In the genomic region with DNA sequence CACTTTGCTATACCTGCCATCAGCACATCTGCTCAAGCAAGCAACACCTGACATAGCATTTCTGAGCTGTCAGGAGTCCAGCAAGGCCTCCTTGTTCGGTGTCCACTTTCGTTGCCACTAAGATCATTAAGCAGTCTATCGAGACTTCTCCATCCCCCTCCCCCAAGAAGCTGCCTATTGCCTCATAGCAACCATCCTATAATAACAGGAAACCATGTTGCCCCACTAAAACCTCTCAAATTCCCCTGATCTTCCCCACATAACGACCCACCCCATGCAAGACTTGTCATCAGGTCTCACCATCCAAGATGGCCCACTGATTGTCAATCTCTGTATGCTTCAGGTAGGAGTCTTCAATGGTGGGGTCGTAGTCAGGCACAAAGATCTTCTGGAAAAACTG, we compare ENCODE assay signal across 27 mouse cellular contexts. TPM values are rescaled to one million over a fixed set of nuclear protein-coding genes. Genes with fewer than 3 reads are reported as not detected.
DNase-seq lines count a peak whose midpoint lies in the region; ATAC-seq and TF ChIP-seq lines count a peak whose summit lies in the region.
"Had no signal": no experiment of that assay in that cellular context is flagged by ENCODE, and none has a peak within 500 bp of the region (broad histone marks: within the 10 kb centered on the region; RNA-seq: fewer than 3 reads in every experiment).

No protein-coding gene starts in this region.

- no peaks in the 10 kb centered on the region for H3K9me3 ChIP-seq in liver, embryonic 12.5 days (replicated peaks)
- H3K9me3 ChIP-seq: G1E had no signal

- no peaks in the 10 kb centered on the region for H3K36me3 ChIP-seq in liver, embryonic 12.5 days
- H3K36me3 ChIP-seq: G1E had no signal

- WGBS in liver, embryonic 12.5 days (ENCODE audit: insufficient replicate concordance), result 67% methylated on average over 5 of the region's 5 CpGs

- no peaks in the 10 kb centered on the region; the same call in 1 of the 2 replicates for H3K4me1 ChIP-seq in liver, embryonic 12.5 days

- H3K9ac ChIP-seq in liver, embryonic 12.5 days, result no peak overlapping the region

- no peak for TF ChIP-seq CTCF in layer of hippocampus, adult 2 months (conservative IDR thresholded peaks at IDR 0.05)

- DNase-seq in layer of hippocampus, adult 2 months (ENCODE audit: low spot score in 2 of 2), result no peak
- no peak for DNase-seq in layer of hippocampus, adult 9-10 months (ENCODE audit: low spot score)
- no peak for DNase-seq in yolk sac, embryonic 10.5 days (ENCODE audit: low spot score)
- DNase-seq: adrenal gland, adult 2 months; adrenal gland, adult 8-10 months; adrenal gland, postnatal 10 days; adrenal gland, postnatal 14 days; adrenal gland, postnatal 25 days; adrenal gland, postnatal 36 days; B cell, adult 2 months; cerebellum, adult 11 months; cerebellum, adult 11-12 months had no signal

- no peak overlapping the region for H3K4me2 ChIP-seq in liver, embryonic 12.5 days

- H3K4me3 ChIP-seq in layer of hippocampus, adult 2 months, result no peak overlapping the region
- H3K4me3 ChIP-seq in liver, embryonic 12.5 days, result no peak overlapping the region

- ATAC-seq in common myeloid progenitor, adult 5-6 weeks (replicated peaks; ENCODE audit: low read depth, poor library complexity, severe bottlenecking), result 0 out of 2 replicates have a peak, but pooled peaks have one; percentile 20
- ATAC-seq in granulocyte monocyte progenitor cell, adult 5-6 weeks (replicated peaks; ENCODE audit: poor library complexity, severe bottlenecking), result peak; percentile 76
- ATAC-seq in megakaryocyte progenitor cell, adult 5-6 weeks (replicated peaks; ENCODE audit: poor library complexity), result peak; percentile 61
- ATAC-seq in frontal cortex, adult (ENCODE audit: low TSS enrichment), result no peak
- no peak for ATAC-seq in liver, embryonic 12.5 days
- ATAC-seq: activated CD4-positive, CD25-positive, alpha-beta regulatory T cell, adult 4 months; CD4-positive, CD25-positive, alpha-beta regulatory T cell, adult 4 months; Patski had no signal

- H3K27ac ChIP-seq in layer of hippocampus, adult 2 months, result peak overlapping the region; percentile 25; the same call in 1 of the 2 replicates
- no peak overlapping the region for H3K27ac ChIP-seq in liver, embryonic 12.5 days

- H3K27me3 ChIP-seq in liver, embryonic 12.5 days (replicated peaks), result no peaks in the 10 kb centered on the region
- H3K27me3 ChIP-seq: CH12.LX, Patski had no signal

RNA-seq across cellular contexts. Expression of gene Mras, which starts 26.1 kb away (rescaled TPM):
- total RNA-seq in layer of hippocampus, adult 2 months (2021), result 100 to 1,000 TPM; 138 to 141 TPM
- 0.82 TPM in 1 of 2 replicates, not detected in the other for total RNA-seq in common myeloid progenitor, adult 5-6 weeks (2017)
- total RNA-seq in granulocyte monocyte progenitor cell, adult 5-6 weeks (2014; fragmentation: Nextera tagmentation), result 6.7 and 19.6 TPM in 2 replicates
- 3.2 and 9.2 TPM in 2 replicates for total RNA-seq in granulocyte monocyte progenitor cell, adult 5-6 weeks (2017)
- total RNA-seq in megakaryocyte progenitor cell, adult 5-6 weeks (2015), result 4.7 and 5.1 TPM in 2 replicates
- 4.1 and 5.2 TPM in 2 replicates for total RNA-seq in megakaryocyte progenitor cell, adult 5-6 weeks (2017)
- polyA plus RNA-seq in liver, embryonic 12.5 days (2016; fragmentation: Nextera tagmentation; extraction: Ambion mirVana), result 3.1 and 5.2 TPM in 2 replicates
- total RNA-seq: MEL had no signal
- polyA plus RNA-seq: activated CD4-positive, CD25-positive, alpha-beta regulatory T cell, adult 4 months; CD4-positive, CD25-positive, alpha-beta regulatory T cell, adult 4 months had no signal

RNA-seq across cellular contexts. Expression of gene Nme9, which starts 40.2 kb away (rescaled TPM):
- total RNA-seq in layer of hippocampus, adult 2 months (2021), result under 1 TPM; 0.61 to 0.77 TPM
- not detected in 2 replicates for total RNA-seq in common myeloid progenitor, adult 5-6 weeks (2017)
- not detected in 2 replicates for total RNA-seq in granulocyte monocyte progenitor cell, adult 5-6 weeks (2014; fragmentation: Nextera tagmentation)
- not detected in 2 replicates for total RNA-seq in granulocyte monocyte progenitor cell, adult 5-6 weeks (2017)
- not detected in 2 replicates for total RNA-seq in megakaryocyte progenitor cell, adult 5-6 weeks (2015)
- not detected in 2 replicates for total RNA-seq in megakaryocyte progenitor cell, adult 5-6 weeks (2017)
- not detected in 2 replicates for polyA plus RNA-seq in liver, embryonic 12.5 days (2016; fragmentation: Nextera tagmentation; extraction: Ambion mirVana)
- total RNA-seq: adrenal gland, adult 18-20 months; adrenal gland, adult 2 months; adrenal gland, adult 8-10 months; adrenal gland, postnatal 10 days; adrenal gland, postnatal 14 days; adrenal gland, postnatal 25 days; adrenal gland, postnatal 36 days; adrenal gland, postnatal 4 days; CH12.LX; ES-E14; G1E had no signal
- polyA plus RNA-seq: activated CD4-positive, CD25-positive, alpha-beta regulatory T cell, adult 4 months; adrenal gland, adult 2 months; C2C12; CD4-positive, CD25-positive, alpha-beta regulatory T cell, adult 4 months; G1E; Patski had no signal

RNA-seq across cellular contexts. Expression of gene Esyt3, which starts 52.7 kb away (rescaled TPM):
- 1 to 10 TPM; 1.7 to 1.9 TPM for total RNA-seq in layer of hippocampus, adult 2 months (2021)
- total RNA-seq in common myeloid progenitor, adult 5-6 weeks (2017), result 0.09 TPM in 1 of 2 replicates, not detected in the other
- total RNA-seq in granulocyte monocyte progenitor cell, adult 5-6 weeks (2014; fragmentation: Nextera tagmentation), result not detected in 2 replicates
- not detected in 2 replicates for total RNA-seq in granulocyte monocyte progenitor cell, adult 5-6 weeks (2017)
- total RNA-seq in megakaryocyte progenitor cell, adult 5-6 weeks (2015), result not detected in 2 replicates
- not detected in 2 replicates for total RNA-seq in megakaryocyte progenitor cell, adult 5-6 weeks (2017)
- polyA plus RNA-seq in liver, embryonic 12.5 days (2016; fragmentation: Nextera tagmentation; extraction: Ambion mirVana), result 0.04 and 0.08 TPM in 2 replicates
- total RNA-seq: CH12.LX, MEL had no signal
- polyA plus RNA-seq: C2C12; CD4-positive, CD25-positive, alpha-beta regulatory T cell, adult 4 months; G1E had no signal

Comparison
In these comparisons a context has a peak if more than half of its experiments do, and no peak if none do; other contexts are left out.
1. ATAC-seq: peak in common myeloid progenitor, adult 5-6 weeks (single experiment), granulocyte monocyte progenitor cell, adult 5-6 weeks (single experiment) and megakaryocyte progenitor cell, adult 5-6 weeks (single experiment); none in frontal cortex, adult (single experiment) and liver, embryonic 12.5 days (single experiment).
2. RNA of gene Mras, which starts 26.1 kb away (total RNA-seq): 138 to 141 TPM in layer of hippocampus, adult 2 months; 3.2 to 19.6 TPM in granulocyte monocyte progenitor cell, adult 5-6 weeks, 4.1 to 5.2 TPM in megakaryocyte progenitor cell, adult 5-6 weeks and 0.82 TPM in common myeloid progenitor, adult 5-6 weeks; every median in the first group is over 4 times any median in the second.